Mouse (Mus musculus): ENCODE results near the gene Cad. TPM values are rescaled to one million over a fixed set of nuclear protein-coding genes. Genes with fewer than 3 reads are reported as not detected.
"Not testable (repeated sequence)": the region's sequence is repeated elsewhere in the genome, so short reads cannot be mapped to it uniquely, and the experiment has no call there.

The Cad gene
- polyA plus RNA-seq, 1 experiment from 2014 or later, result 17.6 TPM

- ATAC-seq (replicated peaks), result no peak
- WGBS, result 90% methylated on average over 6 of the region's 6 CpGs
- H3K9me3 ChIP-seq, result no peaks in the 10 kb centered on the region
- no peak overlapping the region for H3K4me3 ChIP-seq
- no peak overlapping the region for H3K4me2 ChIP-seq (replicated peaks)
- H3K27me3 ChIP-seq, result no peaks in the 10 kb centered on the region
- peaks cover 14% of the 10 kb centered on the region for H3K4me1 ChIP-seq
- no peak overlapping the region for H3K9ac ChIP-seq (replicated peaks)
- no peak overlapping the region for H3K27ac ChIP-seq (replicated peaks)
- H3K36me3 ChIP-seq, result peaks cover 22% of the 10 kb centered on the region; the same call in 1 of the 2 replicates
These were observed 8.2 kb upstream of the Cad start for GRCm38 (mm10) chr5:31046416-31046815.

GRCm38 (mm10) chr5:31047074-31047473 is 7.5 kb upstream of the Cad start:
- Histone ChIP-seq H3K36me3 (peaks cover 16% of the 10 kb centered on the region; the same call in 1 of the 2 replicates), H3K27me3 (no peaks in the 10 kb centered on the region), H3K27ac (replicated peaks) (no peak overlapping the region), H3K4me1 (peaks cover 14% of the 10 kb centered on the region), H3K9ac (replicated peaks) (no peak overlapping the region), H3K9me3 (no peaks in the 10 kb centered on the region), H3K4me2 (replicated peaks) (peak overlapping the region; percentile 84), H3K4me3 (peak overlapping the region; percentile 81)
- no peak for ATAC-seq (replicated peaks)
- WGBS, result 86% methylated on average over 5 of the region's 5 CpGs

GRCm38 (mm10) chr5:31047848-31048762 is 6.5 kb upstream of the Cad start, which contains the start of gene Atraid:
Gene Atraid (plus strand): TSS chr5:31048312.
- H3K4me3 ChIP-seq, result peak within 1 kb of the TSS; percentile 81

GRCm38 (mm10) chr5:31048763-31049641 is 5.6 kb upstream of the Cad start, which contains the start of gene Slc5a6:
Gene Slc5a6 (minus strand): TSS chr5:31048924.
- under 1% methylated on average over 23 of the region's 23 CpGs for WGBS
- H3K27ac ChIP-seq (replicated peaks), result peak within 1 kb of the TSS; percentile 93
- H3K9me3 ChIP-seq, result no peaks in the 10 kb centered on the region
- H3K36me3 ChIP-seq, result peaks cover 7% of the 10 kb centered on the region
- H3K27me3 ChIP-seq, result no peaks in the 10 kb centered on the region
- ATAC-seq (replicated peaks), result peak; percentile 45
- H3K4me3 ChIP-seq, result peak within 1 kb of the TSS; percentile 81
- H3K9ac ChIP-seq (replicated peaks), result peak within 1 kb of the TSS; percentile 92
- H3K4me1 ChIP-seq, result peaks cover 17% of the 10 kb centered on the region
- H3K4me2 ChIP-seq (replicated peaks), result peak within 1 kb of the TSS; percentile 84

More at GRCm38 (mm10) chr5:31047848-31048762, 6.5 kb upstream of the Cad start, which contains the start of gene Atraid:
- Histone ChIP-seq H3K4me2 (replicated peaks) (peak within 1 kb of the TSS; percentile 84), H3K4me1 (peaks cover 14% of the 10 kb centered on the region), H3K27me3 (no peaks in the 10 kb centered on the region), H3K9me3 (no peaks in the 10 kb centered on the region), H3K27ac (replicated peaks) (peak within 1 kb of the TSS; percentile 93), H3K36me3 (peaks cover 11% of the 10 kb centered on the region), H3K9ac (replicated peaks) (peak within 1 kb of the TSS; percentile 92)
- peak; percentile 97 for ATAC-seq (replicated peaks)
- WGBS, result under 1% methylated on average over 72 of the region's 73 CpGs

- H3K36me3 ChIP-seq, result peaks cover 4% of the 10 kb centered on the region; the same call in 1 of the 2 replicates
- peaks cover 26% of the 10 kb centered on the region for H3K4me1 ChIP-seq
- H3K27ac ChIP-seq (replicated peaks), result no peak overlapping the region
- no peaks in the 10 kb centered on the region for H3K27me3 ChIP-seq
- no peaks in the 10 kb centered on the region for H3K9me3 ChIP-seq
- H3K4me3 ChIP-seq, result no peak overlapping the region
- H3K9ac ChIP-seq (replicated peaks), result no peak overlapping the region
- no peak overlapping the region for H3K4me2 ChIP-seq (replicated peaks)
- ATAC-seq (replicated peaks), result no peak
These were observed 4.2 kb upstream of the Cad start for GRCm38 (mm10) chr5:31050427-31050826.

- Histone ChIP-seq H3K4me1 (peaks cover 22% of the 10 kb centered on the region), H3K4me2 (replicated peaks) (peak overlapping the region; percentile 93), H3K4me3 (peak overlapping the region; percentile 77), H3K27ac (replicated peaks) (peak overlapping the region; percentile 52), H3K9ac (replicated peaks) (peak overlapping the region; percentile 69)
- WGBS, result 50% methylated on average over 4 of the region's 4 CpGs
- H3K27me3 ChIP-seq; ATAC-seq (replicated peaks); H3K36me3 ChIP-seq; H3K9me3 ChIP-seq: not testable (repeated sequence)
These were observed 852 bp upstream of the Cad start for GRCm38 (mm10) chr5:31053728-31054127.

GRCm38 (mm10) chr5:31055216-31056140 is 898 bp downstream of the Cad start:
- ATAC-seq (replicated peaks), result no peak
- Histone ChIP-seq H3K27ac (replicated peaks) (0 out of 2 replicates have a peak overlapping the region, but pooled peaks have one; percentile 59), H3K4me3 (peak overlapping the region; percentile 77), H3K9ac (replicated peaks) (peak overlapping the region; percentile 69), H3K4me1 (peaks cover 16% of the 10 kb centered on the region), H3K9me3 (no peaks in the 10 kb centered on the region), H3K4me2 (replicated peaks) (peak overlapping the region; percentile 93), H3K27me3 (no peaks in the 10 kb centered on the region), H3K36me3 (peaks cover 14% of the 10 kb centered on the region)
- WGBS, result 25% methylated on average over 19 of the region's 19 CpGs

GRCm38 (mm10) chr5:31069810-31070209 is 15.2 kb downstream of the Cad start:
- no peak overlapping the region for H3K4me2 ChIP-seq (replicated peaks)
- H3K36me3 ChIP-seq, result peaks cover 88% of the 10 kb centered on the region
- WGBS, result 95% methylated on average over 3 of the region's 3 CpGs
- ATAC-seq (replicated peaks), result no peak
- H3K27me3 ChIP-seq, result no peaks in the 10 kb centered on the region
- no peaks in the 10 kb centered on the region for H3K9me3 ChIP-seq
- no peak overlapping the region for H3K4me3 ChIP-seq
- no peaks in the 10 kb centered on the region for H3K4me1 ChIP-seq
- no peak overlapping the region for H3K9ac ChIP-seq (replicated peaks)
- no peak overlapping the region for H3K27ac ChIP-seq (replicated peaks)

- WGBS, result 87% methylated on average over 2 of the region's 2 CpGs
- peaks cover 94% of the 10 kb centered on the region for H3K36me3 ChIP-seq
- H3K27ac ChIP-seq (replicated peaks), result no peak overlapping the region
- ATAC-seq (replicated peaks), result no peak
- no peaks in the 10 kb centered on the region for H3K27me3 ChIP-seq
- H3K9me3 ChIP-seq, result no peaks in the 10 kb centered on the region
- H3K4me2 ChIP-seq (replicated peaks), result no peak overlapping the region
- H3K4me1 ChIP-seq, result no peaks in the 10 kb centered on the region
- no peak overlapping the region for H3K4me3 ChIP-seq
- H3K9ac ChIP-seq (replicated peaks), result no peak overlapping the region
These were observed 16.5 kb downstream of the Cad start for GRCm38 (mm10) chr5:31071059-31071458.

- Histone ChIP-seq H3K36me3 (peaks cover 93% of the 10 kb centered on the region), H3K9me3 (no peaks in the 10 kb centered on the region), H3K4me1 (no peaks in the 10 kb centered on the region), H3K27ac (replicated peaks) (no peak overlapping the region), H3K9ac (replicated peaks) (no peak overlapping the region), H3K4me3 (no peak overlapping the region), H3K27me3 (no peaks in the 10 kb centered on the region), H3K4me2 (replicated peaks) (no peak overlapping the region)
- no peak for ATAC-seq (replicated peaks)
- WGBS, result 92% methylated on average over 11 of the region's 11 CpGs
These were observed 17.2 kb downstream of the Cad start for GRCm38 (mm10) chr5:31071821-31072220.

GRCm38 (mm10) chr5:31073176-31073575 is 18.6 kb downstream of the Cad start:
- no peaks in the 10 kb centered on the region for H3K27me3 ChIP-seq

More at GRCm38 (mm10) chr5:31073176-31073575, 18.6 kb downstream of the Cad start:
- no peak overlapping the region for H3K4me2 ChIP-seq (replicated peaks)
- H3K4me3 ChIP-seq, result no peak overlapping the region
- WGBS, result 93% methylated on average over 12 of the region's 12 CpGs
- no peak overlapping the region for H3K9ac ChIP-seq (replicated peaks)
- no peaks in the 10 kb centered on the region for H3K4me1 ChIP-seq
- peaks cover 92% of the 10 kb centered on the region for H3K36me3 ChIP-seq
- no peaks in the 10 kb centered on the region for H3K9me3 ChIP-seq
- ATAC-seq (replicated peaks), result no peak
- no peak overlapping the region for H3K27ac ChIP-seq (replicated peaks)
